Mouse (Mus musculus) CD4-positive, CD25-positive, alpha-beta regulatory T cell, adult 4 months (primary cell): ENCODE results near the gene Espn. TPM values are rescaled to one million over a fixed set of nuclear protein-coding genes. Genes with fewer than 3 reads are reported as not detected.

Experiments
- polyA plus RNA-seq, 2 experiments: library from polyadenylated mRNA; unstranded; fragments of 100-300 nt; shearing (Covaris generic); gene quantifications; one replicate each; pipeline ENCODE4 v1.2.1; 2017

The Espn gene
- polyA plus RNA-seq, 2 experiments from 2014 or later, result 9.5 to 9.9 TPM

Other genes starting within 250 kb of the Espn start
- gene Dnajc11, start 218.7 kb downstream of the Espn start, polyA plus RNA-seq, result 10 to 100 TPM; 25.8 to 42.0 TPM
- 100 to 1,000 TPM; 126 to 167 TPM for gene Thap3, start 163.4 kb downstream of the Espn start, polyA plus RNA-seq
- gene Phf13, start 156.1 kb downstream of the Espn start, polyA plus RNA-seq, result 1 to 10 TPM; 1.8 to 5.0 TPM
- gene Klhl21, start 143.6 kb downstream of the Espn start, polyA plus RNA-seq, result 1 to 10 TPM; 4.0 to 4.4 TPM
- 10 to 100 TPM; 19.9 to 26.7 TPM for gene Zbtb48, start 124.7 kb downstream of the Espn start, polyA plus RNA-seq
- gene Tas1r1, start 113.8 kb downstream of the Espn start, polyA plus RNA-seq, result not detected
- 10 to 100 TPM; 11.3 to 14.9 TPM for gene Nol9, start 113.0 kb downstream of the Espn start, polyA plus RNA-seq
- 1 to 10 TPM; 1.7 to 2.4 TPM for gene Plekhg5, start 79.9 kb downstream of the Espn start, polyA plus RNA-seq
- 100 to 1,000 TPM; 125 to 170 TPM for gene Tnfrsf25, start 36.4 kb downstream of the Espn start, polyA plus RNA-seq
- not detected for gene Hes2, start 6.5 kb upstream of the Espn start, polyA plus RNA-seq
- 100 to 1,000 TPM; 108 to 145 TPM for gene Acot7, start 25.8 kb upstream of the Espn start, polyA plus RNA-seq
- under 1 TPM in 1 of 2 experiments, not detected in 1; 0.13 TPM for gene Gpr153, start 121.9 kb upstream of the Espn start, polyA plus RNA-seq
- gene Hes3, start 139.3 kb upstream of the Espn start, polyA plus RNA-seq, result not detected
- 1 to 10 TPM; 3.9 to 8.2 TPM for gene Icmt, start 144.9 kb upstream of the Espn start, polyA plus RNA-seq
- gene Rnf207, start 166.6 kb upstream of the Espn start, polyA plus RNA-seq, result not detected
- 1,000 to 10,000 TPM in 1 of 2 experiments, 100 to 1,000 TPM in 1; 772 to 1,018 TPM for gene Rpl22, start 173.4 kb upstream of the Espn start, polyA plus RNA-seq
- gene Chd5, start 186.3 kb upstream of the Espn start, polyA plus RNA-seq, result under 1 TPM in 1 of 2 experiments, not detected in 1; 0.40 TPM